In genomic region chr14:119895765-119896465, GRCm38 (mm10) we compare ENCODE assay signal across 14 mouse cellular contexts.
DNase-seq lines count a peak whose midpoint lies in the region; ATAC-seq lines count a peak whose summit lies in the region.
"Had no signal": no experiment of that assay in that cellular context is flagged by ENCODE, and none has a peak within 500 bp of the region (broad histone marks: within the 10 kb centered on the region; RNA-seq: fewer than 3 reads in every experiment).

No protein-coding gene starts in this region.

- H3K4me1 ChIP-seq in midbrain, embryonic 11.5 days (ENCODE audit: control insufficient read depth, insufficient read depth, low read length) = no peaks in the 10 kb centered on the region
- H3K4me1 ChIP-seq in midbrain, embryonic 16.5 days (ENCODE audit: control insufficient read depth, insufficient read depth, low read length) = no peaks in the 10 kb centered on the region
- H3K4me1 ChIP-seq: heart, embryonic 10.5 days; liver, embryonic 13.5 days had no signal

- no peak overlapping the region for H3K4me2 ChIP-seq in midbrain, embryonic 11.5 days
- H3K4me2 ChIP-seq in midbrain, embryonic 16.5 days (ENCODE audit: low read length) = no peak overlapping the region
- H3K4me2 ChIP-seq: liver, embryonic 13.5 days had no signal

- H3K36me3 ChIP-seq in midbrain, embryonic 11.5 days (ENCODE audit: control insufficient read depth, insufficient read depth, low read length) = no peaks in the 10 kb centered on the region
- H3K36me3 ChIP-seq in midbrain, embryonic 16.5 days (ENCODE audit: control insufficient read depth, insufficient read depth, low read length) = no peaks in the 10 kb centered on the region
- H3K36me3 ChIP-seq: heart, embryonic 10.5 days; liver, embryonic 13.5 days had no signal

- DNase-seq in cerebellum, adult 8-10 months = peak; percentile 4
- DNase-seq in cerebellum, adult 18-20 months = no peak
- no peak for DNase-seq in midbrain, embryonic 11.5 days (ENCODE audit: low spot score, missing footprints)
- DNase-seq in retina, postnatal 1 day = peak; percentile 60
- no peak for DNase-seq in spleen, postnatal 36 days (ENCODE audit: low spot score in 2 of 2)
- no peak for DNase-seq in adipocyte (ENCODE audit: low spot score)
- DNase-seq: B cell, adult 2 months; liver, embryonic 13.5 days; thymus, postnatal 36 days had no signal

- ATAC-seq in midbrain, embryonic 11.5 days (ENCODE audit: low FRiP score) = 0 out of 2 replicates have a peak, but pooled peaks have one; percentile 46
- ATAC-seq in midbrain, embryonic 16.5 days = no peak
- peak; percentile 53 for ATAC-seq in granulocyte monocyte progenitor cell, adult 5-6 weeks (replicated peaks; ENCODE audit: poor library complexity, severe bottlenecking)
- ATAC-seq: Patski had no signal

- WGBS in midbrain, embryonic 11.5 days = 74% methylated on average over 10 of the region's 10 CpGs
- 66% methylated on average over 10 of the region's 10 CpGs for WGBS in midbrain, embryonic 16.5 days

- H3K9ac ChIP-seq in midbrain, embryonic 11.5 days (ENCODE audit: low read length) = no peak overlapping the region
- H3K9ac ChIP-seq in midbrain, embryonic 16.5 days (ENCODE audit: low read depth, low read length) = no peak overlapping the region
- H3K9ac ChIP-seq: liver, embryonic 13.5 days had no signal

- H3K27me3 ChIP-seq in midbrain, embryonic 11.5 days (ENCODE audit: control insufficient read depth, insufficient read depth, low read length) = no peaks in the 10 kb centered on the region
- H3K27me3 ChIP-seq in midbrain, embryonic 16.5 days (ENCODE audit: control insufficient read depth, insufficient read depth, low read depth, low read length) = no peaks in the 10 kb centered on the region
- H3K27me3 ChIP-seq: liver, embryonic 13.5 days; Patski had no signal

- no peak overlapping the region for H3K27ac ChIP-seq in midbrain, embryonic 11.5 days (ENCODE audit: low read depth, low read length)
- H3K27ac ChIP-seq in midbrain, embryonic 16.5 days (ENCODE audit: low read length) = no peak overlapping the region
- H3K27ac ChIP-seq: heart, embryonic 10.5 days; liver, embryonic 13.5 days; macrophage had no signal

- H3K9me3 ChIP-seq in midbrain, embryonic 11.5 days (ENCODE audit: control insufficient read depth, low read length) = no peaks in the 10 kb centered on the region
- H3K9me3 ChIP-seq in midbrain, embryonic 16.5 days (replicated peaks; ENCODE audit: control insufficient read depth, low read length, poor library complexity, severe bottlenecking) = no peaks in the 10 kb centered on the region
- H3K9me3 ChIP-seq: heart, embryonic 10.5 days; liver, embryonic 13.5 days had no signal

- H3K4me3 ChIP-seq in midbrain, embryonic 11.5 days (ENCODE audit: low read depth, low read length) = no peak overlapping the region
- no peak overlapping the region for H3K4me3 ChIP-seq in midbrain, embryonic 16.5 days (ENCODE audit: low read depth, low read length)
- H3K4me3 ChIP-seq: heart, embryonic 10.5 days; liver, embryonic 13.5 days had no signal

Comparison
In these comparisons a context has a peak if more than half of its experiments do, and no peak if none do; other contexts are left out.
1. DNase-seq: peak in cerebellum, adult 8-10 months (single experiment) and retina, postnatal 1 day (single experiment); none in cerebellum, adult 18-20 months (0 of 2), midbrain, embryonic 11.5 days (single experiment), spleen, postnatal 36 days (0 of 2) and adipocyte (single experiment).